Mouse (Mus musculus) lung, postnatal 0 days (tissue): ENCODE measurements around the gene Hebp2. TPM values are rescaled to one million over a fixed set of nuclear protein-coding genes. Genes with fewer than 3 reads are reported as not detected.

Experiments
- ATAC-seq: fragments of 200-750 bp; cut with Nextera tagmentation; 2 replicates; pipeline ENCODE4 v1.8.0; 2017; ENCODE audit warnings: moderate library complexity
- DNase-seq: peaks from one replicate; pipeline ENCODE4 v3.0.0-alpha.2; 2016; ENCODE audit warnings: low spot score
- H3K27ac ChIP-seq: fragments of 300-500 bp; sonication (generic); 2 replicates; pipeline ENCODE4 v1.5.1; 2014; ENCODE audit warnings: antibody characterized with exemption, mild to moderate bottlenecking, low read length, mixed read lengths
- H3K27me3 ChIP-seq: fragments of 300-500 bp; sonication (generic); replicated peaks from 2 replicates; pipeline ENCODE4 v1.6.1; 2014; ENCODE audit warnings: low read length, mixed read lengths; ENCODE audit not compliant: insufficient read depth
- H3K36me3 ChIP-seq: fragments of 300-500 bp; sonication (generic); 2 replicates; pipeline ENCODE4 v1.6.1; 2014; ENCODE audit warnings: low read length, mixed read lengths; ENCODE audit not compliant: insufficient read depth
- H3K4me1 ChIP-seq: fragments of 300-500 bp; sonication (generic); 2 replicates; pipeline ENCODE4 v1.6.1; 2014; ENCODE audit warnings: antibody characterized with exemption, low read depth, low read length, mixed read lengths; ENCODE audit not compliant: insufficient read depth
- H3K4me2 ChIP-seq: fragments of 300-500 bp; sonication (generic); replicated peaks from 2 replicates; pipeline ENCODE4 v1.6.1; 2014; ENCODE audit warnings: low read depth, mild to moderate bottlenecking, low read length, moderate library complexity, mixed read lengths
- H3K4me3 ChIP-seq: fragments of 300-500 bp; sonication (generic); 2 replicates; pipeline ENCODE4 v1.5.1; 2014; ENCODE audit warnings: low read depth, low read length
- H3K9ac ChIP-seq: fragments of 300-500 bp; sonication (generic); replicated peaks from 2 replicates; pipeline ENCODE4 v1.6.1; 2014; ENCODE audit warnings: low read depth, mild to moderate bottlenecking
- H3K9me3 ChIP-seq: fragments of 300-500 bp; sonication (generic); 2 replicates; pipeline ENCODE4 v1.6.1; 2016; ENCODE audit warnings: low read length, mixed read lengths
- CTCF ChIP-seq: IDR thresholded peaks from 2 replicates; pipeline ENCODE4 v1.5.1; 2016; ENCODE audit warnings: antibody characterized with exemption, mild to moderate bottlenecking
- EP300 ChIP-seq: IDR thresholded peaks from 2 replicates; pipeline ENCODE4 v1.6.1; 2016; ENCODE audit warnings: antibody characterized with exemption, mild to moderate bottlenecking, control low read depth
- WGBS: fragments of 180-500 bp; shearing (Covaris S2); extraction: QIAGEN DNeasy Blood & Tissue Kit; methylation state at CpG from one replicate; pipeline ENCODE4 v1.1.7; 2014; 5-methylcytosine and 5-hydroxymethylcytosine counted together
- polyA plus RNA-seq: library from polyadenylated mRNA; unstranded; fragments of >200 nt; fragmentation: Nextera tagmentation; extraction: Ambion mirVana; gene quantifications from 2 replicates; pipeline ENCODE4 v1.2.1, GENCODE M21; 2015

Hebp2 gene
- polyA plus RNA-seq, 1 experiment from 2014 or later, result 2.7 TPM

GRCm38 (mm10) chr10:18491952-18492351, 53.9 kb downstream of the Hebp2 start:
- TF ChIP-seq CTCF (no peak), EP300 (no peak)
- Histone ChIP-seq H3K4me3 (no peak overlapping the region), H3K9me3 (no peaks in the 10 kb centered on the region), H3K27ac (no peak overlapping the region), H3K4me1 (no peaks in the 10 kb centered on the region), H3K4me2 (no peak overlapping the region), H3K9ac (no peak overlapping the region), H3K36me3 (no peaks in the 10 kb centered on the region), H3K27me3 (no peaks in the 10 kb centered on the region)
- ATAC-seq (no peak), DNase-seq (no peak)
- WGBS, result 27% methylated on average over 4 of the region's 4 CpGs

- H3K36me3 ChIP-seq, result no peaks in the 10 kb centered on the region
- no peaks in the 10 kb centered on the region for H3K27me3 ChIP-seq
- no peak for DNase-seq
- H3K9me3 ChIP-seq, result no peaks in the 10 kb centered on the region
- no peaks in the 10 kb centered on the region for H3K4me1 ChIP-seq
- ATAC-seq, result no peak
- no peak overlapping the region for H3K4me2 ChIP-seq
- no peak overlapping the region for H3K4me3 ChIP-seq
- no peak overlapping the region for H3K9ac ChIP-seq
- no peak for TF ChIP-seq EP300
- TF ChIP-seq CTCF, result no peak
- 76% methylated on average over 10 of the region's 10 CpGs for WGBS
- no peak overlapping the region for H3K27ac ChIP-seq
Measured at GRCm38 (mm10) chr10:18489936-18490335, 55.9 kb downstream of the Hebp2 start.

Other genes with a start within 250 kb of the Hebp2 start
- gene Nhsl1, start 227.1 kb downstream of the Hebp2 start, polyA plus RNA-seq, result 1.9 and 3.0 TPM in 2 replicates
- 3.5 and 3.6 TPM in 2 replicates for gene Arfgef3, start 197.9 kb upstream of the Hebp2 start, polyA plus RNA-seq
- gene Gm4922, start 240.7 kb upstream of the Hebp2 start, polyA plus RNA-seq, result 0.05 and 0.08 TPM in 2 replicates